Mouse (Mus musculus): ENCODE data around the gene Acp2. TPM values are rescaled to one million over a fixed set of nuclear protein-coding genes. Genes with fewer than 3 reads are reported as not detected.

Acp2 gene
- polyA plus RNA-seq, 1 experiment from 2014 or later, result 27.3 TPM

Other genes starting within 250 kb of the Acp2 start
- gene Rapsn, start 167.3 kb upstream of the Acp2 start, polyA plus RNA-seq (2016; fragmentation: Nextera tagmentation; extraction: Ambion mirVana), result 0.30 and 1.4 TPM in 2 replicates
- gene Psmc3, start 148.9 kb upstream of the Acp2 start, polyA plus RNA-seq (2016; fragmentation: Nextera tagmentation; extraction: Ambion mirVana), result 359 and 373 TPM in 2 replicates
- gene Slc39a13, start 132.5 kb upstream of the Acp2 start, polyA plus RNA-seq (2016; fragmentation: Nextera tagmentation; extraction: Ambion mirVana), result 18.1 and 31.6 TPM in 2 replicates
- 2.0 and 2.6 TPM in 2 replicates for gene Spi1, start 120.5 kb upstream of the Acp2 start, polyA plus RNA-seq (2016; fragmentation: Nextera tagmentation; extraction: Ambion mirVana)
- 0.44 and 0.49 TPM in 2 replicates for gene Mybpc3, start 84.7 kb upstream of the Acp2 start, polyA plus RNA-seq (2016; fragmentation: Nextera tagmentation; extraction: Ambion mirVana)
- gene Madd, start 19.0 kb upstream of the Acp2 start, polyA plus RNA-seq (2016; fragmentation: Nextera tagmentation; extraction: Ambion mirVana), result 8.4 and 10.9 TPM in 2 replicates
- gene Nr1h3, start 51 bp upstream of the Acp2 start, polyA plus RNA-seq (2016; fragmentation: Nextera tagmentation; extraction: Ambion mirVana), result 1.5 and 1.7 TPM in 2 replicates
- 10.4 and 12.7 TPM in 2 replicates for gene Ddb2, start 34.1 kb downstream of the Acp2 start, polyA plus RNA-seq (2016; fragmentation: Nextera tagmentation; extraction: Ambion mirVana)
- gene Pacsin3, start 53.1 kb downstream of the Acp2 start, polyA plus RNA-seq (2016; fragmentation: Nextera tagmentation; extraction: Ambion mirVana), result 23.6 and 37.0 TPM in 2 replicates
- 101 and 113 TPM in 2 replicates for gene Arfgap2, start 62.1 kb downstream of the Acp2 start, polyA plus RNA-seq (2016; fragmentation: Nextera tagmentation; extraction: Ambion mirVana)
- 63.9 and 78.3 TPM in 2 replicates for gene 1110051M20Rik, start 241.8 kb downstream of the Acp2 start, polyA plus RNA-seq (2016; fragmentation: Nextera tagmentation; extraction: Ambion mirVana)

Measured in limb, embryonic 10.5 days (tissue).